Mouse (Mus musculus) lung, embryonic 14.5 days (tissue): Measurements from ENCODE around the gene AI661453. TPM values are rescaled to one million over a fixed set of nuclear protein-coding genes. Genes with fewer than 3 reads are reported as not detected.

Experiments
- ATAC-seq: fragments of 200-750 bp; cut with Nextera tagmentation; 2 replicates; pipeline ENCODE4 v1.8.0; 2017; ENCODE audit warnings: mild to moderate bottlenecking, moderate TSS enrichment, moderate library complexity; ENCODE audit not compliant: insufficient read depth
- DNase-seq: peaks from one replicate; pipeline ENCODE4 v3.0.0-alpha.2; 2015
- H3K27ac ChIP-seq: fragments of 300-500 bp; sonication (generic); 2 replicates; pipeline ENCODE4 v1.5.1; 2014; ENCODE audit warnings: low read depth, mild to moderate bottlenecking, moderate library complexity
- H3K27me3 ChIP-seq: fragments of 300-500 bp; sonication (generic); 2 replicates; pipeline ENCODE4 v1.6.1; 2014; ENCODE audit warnings: low read length, control low read depth; ENCODE audit not compliant: insufficient read depth
- H3K36me3 ChIP-seq: fragments of 300-500 bp; sonication (generic); 2 replicates; pipeline ENCODE4 v1.6.1; 2014; ENCODE audit warnings: control low read depth; ENCODE audit not compliant: insufficient read depth
- H3K4me1 ChIP-seq: fragments of 300-500 bp; sonication (generic); 2 replicates; pipeline ENCODE4 v1.6.1; 2014; ENCODE audit warnings: antibody characterized with exemption, control low read depth; ENCODE audit not compliant: insufficient read depth
- H3K4me2 ChIP-seq: fragments of 300-500 bp; sonication (generic); 2 replicates; pipeline ENCODE4 v1.6.1; 2014; ENCODE audit warnings: mild to moderate bottlenecking
- H3K4me3 ChIP-seq: fragments of 300-500 bp; sonication (generic); 2 replicates; pipeline ENCODE4 v1.5.1; 2014; ENCODE audit warnings: low read depth, low read length
- H3K9ac ChIP-seq: fragments of 300-500 bp; sonication (generic); 2 replicates; pipeline ENCODE4 v1.6.1; 2014
- H3K9me3 ChIP-seq: fragments of 300-500 bp; sonication (generic); 2 replicates; pipeline ENCODE4 v1.6.1; 2016; ENCODE audit warnings: low read depth, low read length, control low read depth
- CTCF ChIP-seq: IDR thresholded peaks from 2 replicates; pipeline ENCODE4 v1.5.1; 2016; ENCODE audit warnings: antibody characterized with exemption, low read depth
- whole genome bisulfite sequencing: fragments of 180-500 bp; shearing (Covaris S2); extraction: QIAGEN DNeasy Blood & Tissue Kit; methylation state at CpG from one replicate; pipeline ENCODE4 v1.1.7; 2014; 5-methylcytosine and 5-hydroxymethylcytosine counted together
- polyA plus RNA-seq: library from polyadenylated mRNA; unstranded; fragments of >200 nt; fragmentation: Nextera tagmentation; extraction: Ambion mirVana; gene quantifications from 2 replicates; pipeline ENCODE4 v1.2.1, GENCODE M21; 2014

AI661453 gene
- polyA plus RNA-seq, 1 experiment from 2014 or later: 2.4 TPM

GRCm38 (mm10) chr17:47459341-47459919 is 23.0 kb downstream of the AI661453 start:
- Histone ChIP-seq H3K9me3 (no peaks in the 10 kb centered on the region), H3K27ac (no peak overlapping the region), H3K9ac (no peak overlapping the region), H3K4me3 (no peak overlapping the region), H3K4me1 (peaks cover 14% of the 10 kb centered on the region), H3K36me3 (no peaks in the 10 kb centered on the region), H3K4me2 (no peak overlapping the region), H3K27me3 (0 out of 2 replicates have a peak, but pooled peaks cover 3% of the 10 kb centered on the region)
- ATAC-seq: no peak
- 44% methylated on average over 3 of the region's 3 CpGs for WGBS
- no peak for TF ChIP-seq CTCF
- no peak for DNase-seq

GRCm38 (mm10) chr17:47461688-47462087 is 25.3 kb downstream of the AI661453 start:
- H3K4me3 ChIP-seq: no peak overlapping the region
- WGBS: 35% methylated on average over 3 of the region's 3 CpGs
- ATAC-seq (no peak), DNase-seq (no peak)
- H3K27me3 ChIP-seq: peaks cover 6% of the 10 kb centered on the region; the same call in 1 of the 2 replicates
- H3K4me1 ChIP-seq: peaks cover 14% of the 10 kb centered on the region
- no peak for TF ChIP-seq CTCF
- H3K9me3 ChIP-seq: no peaks in the 10 kb centered on the region
- peak overlapping the region; percentile 75 for H3K27ac ChIP-seq
- H3K9ac ChIP-seq: no peak overlapping the region
- no peaks in the 10 kb centered on the region; the same call in 1 of the 2 replicates for H3K36me3 ChIP-seq
- no peak overlapping the region for H3K4me2 ChIP-seq

GRCm38 (mm10) chr17:47462209-47462608 is 25.8 kb downstream of the AI661453 start:
- no peaks in the 10 kb centered on the region for H3K9me3 ChIP-seq
- H3K4me2 ChIP-seq: no peak overlapping the region
- peak overlapping the region; percentile 75 for H3K27ac ChIP-seq
- no peaks in the 10 kb centered on the region; the same call in 1 of the 2 replicates for H3K36me3 ChIP-seq
- no peak overlapping the region for H3K9ac ChIP-seq
- no peak for TF ChIP-seq CTCF
- DNase-seq (no peak), ATAC-seq (no peak)
- 60% methylated on average over 7 of the region's 7 CpGs for WGBS
- H3K4me3 ChIP-seq: no peak overlapping the region
- H3K27me3 ChIP-seq: peaks cover 9% of the 10 kb centered on the region; the same call in 1 of the 2 replicates
- peaks cover 14% of the 10 kb centered on the region for H3K4me1 ChIP-seq

GRCm38 (mm10) chr17:47462728-47463388 is 26.4 kb downstream of the AI661453 start:
- Histone ChIP-seq H3K27me3 (peaks cover 16% of the 10 kb centered on the region), H3K27ac (peak overlapping the region; percentile 75), H3K4me1 (peaks cover 14% of the 10 kb centered on the region), H3K36me3 (no peaks in the 10 kb centered on the region; the same call in 1 of the 2 replicates), H3K4me2 (no peak overlapping the region), H3K9me3 (no peaks in the 10 kb centered on the region), H3K9ac (no peak overlapping the region), H3K4me3 (no peak overlapping the region)
- DNase-seq (peak; percentile 68), ATAC-seq (peak; percentile 78)
- 23% methylated on average over 9 of the region's 9 CpGs for WGBS
- TF ChIP-seq CTCF: no peak

GRCm38 (mm10) chr17:47464248-47464965 is 28.0 kb downstream of the AI661453 start:
- Histone ChIP-seq H3K9ac (no peak overlapping the region), H3K9me3 (no peaks in the 10 kb centered on the region), H3K4me3 (no peak overlapping the region), H3K4me1 (peaks cover 14% of the 10 kb centered on the region), H3K36me3 (no peaks in the 10 kb centered on the region; the same call in 1 of the 2 replicates), H3K27me3 (peaks cover 28% of the 10 kb centered on the region), H3K27ac (no peak overlapping the region), H3K4me2 (no peak overlapping the region)
- no peak for DNase-seq
- 35% methylated on average over 12 of the region's 12 CpGs for WGBS
- ATAC-seq: no peak
- TF ChIP-seq CTCF: no peak

GRCm38 (mm10) chr17:47465016-47465415 is 28.6 kb downstream of the AI661453 start:
- H3K27ac ChIP-seq: no peak overlapping the region
- no peak for ATAC-seq
- H3K36me3 ChIP-seq: no peaks in the 10 kb centered on the region; the same call in 1 of the 2 replicates
- no peak overlapping the region for H3K9ac ChIP-seq
- H3K4me1 ChIP-seq: peaks cover 14% of the 10 kb centered on the region
- 65% methylated on average over 11 of the region's 11 CpGs for WGBS
- peaks cover 28% of the 10 kb centered on the region for H3K27me3 ChIP-seq
- no peak overlapping the region for H3K4me3 ChIP-seq
- TF ChIP-seq CTCF: no peak
- DNase-seq: no peak
- H3K4me2 ChIP-seq: no peak overlapping the region
- no peaks in the 10 kb centered on the region for H3K9me3 ChIP-seq

GRCm38 (mm10) chr17:47466284-47466683 is 29.9 kb downstream of the AI661453 start:
- peaks cover 17% of the 10 kb centered on the region for H3K4me1 ChIP-seq
- no peak overlapping the region for H3K4me3 ChIP-seq
- H3K36me3 ChIP-seq: peaks cover 4% of the 10 kb centered on the region; the same call in 1 of the 2 replicates
- no peak overlapping the region for H3K27ac ChIP-seq
- H3K9ac ChIP-seq: no peak overlapping the region
- H3K4me2 ChIP-seq: no peak overlapping the region
- no peaks in the 10 kb centered on the region for H3K9me3 ChIP-seq
- H3K27me3 ChIP-seq: peaks cover 28% of the 10 kb centered on the region
- WGBS: 28% methylated on average over 9 of the region's 9 CpGs
- no peak for TF ChIP-seq CTCF
- ATAC-seq: no peak
- DNase-seq: no peak
